Mouse (Mus musculus): Measurements from ENCODE around the gene Tbx10. TPM values are rescaled to one million over a fixed set of nuclear protein-coding genes. Genes with fewer than 3 reads are reported as not detected.

Tbx10 gene
- polyA plus RNA-seq, 1 experiment = not detected

DNA sequence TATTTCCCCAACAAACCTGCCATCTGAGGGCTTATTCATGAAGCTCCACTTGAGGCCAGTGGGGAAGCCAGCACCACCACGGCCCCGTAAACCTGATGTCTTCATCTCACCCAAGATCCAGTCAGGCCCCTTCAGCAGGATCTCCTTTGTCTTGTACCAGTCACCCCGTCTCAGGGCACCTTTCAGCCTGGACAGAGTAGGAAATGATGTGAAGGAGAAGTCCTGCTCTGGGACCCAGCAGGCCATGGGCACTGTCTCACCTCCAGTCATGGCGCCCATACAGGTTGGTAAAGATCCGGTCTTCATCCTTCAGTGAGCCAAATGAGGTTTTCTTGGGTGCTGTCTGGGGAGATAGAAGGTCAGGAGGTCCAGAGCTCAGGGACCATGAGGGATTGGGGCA, 18.5 kb downstream of the Tbx10 start:
- no peak for TF ChIP-seq POLR2A (IDR thresholded peaks at IDR 0.05; ENCODE audit: insufficient read depth, low read length)
- TF ChIP-seq EP300 (IDR thresholded peaks at IDR 0.05; ENCODE audit: insufficient read depth, low read depth, low read length) = no peak
- TF ChIP-seq CTCF (IDR thresholded peaks at IDR 0.05; ENCODE audit: low read depth, low read length) = no peak
- Histone ChIP-seq H3K36me3 (ENCODE audit: control insufficient read depth, insufficient read depth, low read length, poor library complexity, severe bottlenecking) (peaks cover 8% of the 10 kb centered on the region; the same call in 1 of the 2 replicates), H3K9ac (ENCODE audit: low read depth, poor library complexity, severe bottlenecking) (no peak overlapping the region), H3K27me3 (ENCODE audit: control insufficient read depth, insufficient read depth, low read length, poor library complexity, severe bottlenecking) (no peaks in the 10 kb centered on the region), H3K9me3 (replicated peaks; ENCODE audit: control insufficient read depth, insufficient read depth, low read length, poor library complexity, severe bottlenecking) (no peaks in the 10 kb centered on the region), H3K4me3 (ENCODE audit: low read depth, low read length) (no peak overlapping the region), H3K4me1 (ENCODE audit: control insufficient read depth, insufficient read depth, low read length) (no peaks in the 10 kb centered on the region), H3K27ac (ENCODE audit: insufficient read depth, low read length) (no peak overlapping the region)

- H3K9me3 ChIP-seq (replicated peaks; ENCODE audit: control insufficient read depth, insufficient read depth, low read length, poor library complexity, severe bottlenecking) = no peaks in the 10 kb centered on the region
- H3K9ac ChIP-seq (ENCODE audit: low read depth, poor library complexity, severe bottlenecking) = peak within 1 kb of the TSS; percentile 57
- peaks cover 8% of the 10 kb centered on the region; the same call in 1 of the 2 replicates for H3K36me3 ChIP-seq (ENCODE audit: control insufficient read depth, insufficient read depth, low read length, poor library complexity, severe bottlenecking)
- H3K4me1 ChIP-seq (ENCODE audit: control insufficient read depth, insufficient read depth, low read length) = no peaks in the 10 kb centered on the region
- H3K27ac ChIP-seq (ENCODE audit: insufficient read depth, low read length) = no peak within 1 kb of the TSS
- no peaks in the 10 kb centered on the region for H3K27me3 ChIP-seq (ENCODE audit: control insufficient read depth, insufficient read depth, low read length, poor library complexity, severe bottlenecking)
- H3K4me3 ChIP-seq (ENCODE audit: low read depth, low read length) = peak within 1 kb of the TSS; percentile 96
- peak; percentile 62 for TF ChIP-seq CTCF (IDR thresholded peaks at IDR 0.05; ENCODE audit: low read depth, low read length)
- TF ChIP-seq EP300 (IDR thresholded peaks at IDR 0.05; ENCODE audit: insufficient read depth, low read depth, low read length) = no peak
These were observed 20.0 kb downstream of the Tbx10 start, which contains the start of gene Ndufv1 for GRCm38 (mm10) chr19:4012432-4013022. Gene Ndufv1 (minus strand): TSS chr19:4012806.

DNA sequence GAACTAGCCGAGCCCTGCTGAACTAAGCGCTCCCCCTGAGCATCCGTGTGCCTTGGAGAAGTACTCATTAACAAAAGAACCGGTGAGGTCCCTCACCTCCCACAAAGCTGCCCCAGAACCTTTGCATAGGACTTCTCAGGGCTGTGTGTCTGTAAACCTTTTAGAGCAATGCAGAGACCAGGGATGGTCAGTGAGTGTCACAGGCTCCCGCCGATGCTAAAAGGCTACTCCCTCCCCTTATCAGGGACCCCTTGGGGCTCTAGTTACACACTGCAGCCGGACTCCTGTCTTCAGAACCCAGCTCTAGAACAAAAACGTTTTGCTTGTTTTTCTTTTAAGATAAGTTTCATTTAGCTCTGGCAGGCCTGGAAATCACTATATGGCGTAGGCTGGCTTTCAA, 20.5 kb downstream of the Tbx10 start:
- peaks cover 6% of the 10 kb centered on the region; the same call in 1 of the 2 replicates for H3K36me3 ChIP-seq (ENCODE audit: control insufficient read depth, insufficient read depth, low read length, poor library complexity, severe bottlenecking)
- H3K4me3 ChIP-seq (ENCODE audit: low read depth, low read length) = peak overlapping the region; percentile 75
- peak overlapping the region; percentile 57 for H3K9ac ChIP-seq (ENCODE audit: low read depth, poor library complexity, severe bottlenecking)
- no peaks in the 10 kb centered on the region for H3K9me3 ChIP-seq (replicated peaks; ENCODE audit: control insufficient read depth, insufficient read depth, low read length, poor library complexity, severe bottlenecking)
- no peak for TF ChIP-seq EP300 (IDR thresholded peaks at IDR 0.05; ENCODE audit: insufficient read depth, low read depth, low read length)
- TF ChIP-seq POLR2A (IDR thresholded peaks at IDR 0.05; ENCODE audit: insufficient read depth, low read length) = no peak
- TF ChIP-seq CTCF (IDR thresholded peaks at IDR 0.05; ENCODE audit: low read depth, low read length) = no peak
- H3K4me1 ChIP-seq (ENCODE audit: control insufficient read depth, insufficient read depth, low read length) = no peaks in the 10 kb centered on the region
- H3K27me3 ChIP-seq (ENCODE audit: control insufficient read depth, insufficient read depth, low read length, poor library complexity, severe bottlenecking) = no peaks in the 10 kb centered on the region
- no peak overlapping the region for H3K27ac ChIP-seq (ENCODE audit: insufficient read depth, low read length)

DNA sequence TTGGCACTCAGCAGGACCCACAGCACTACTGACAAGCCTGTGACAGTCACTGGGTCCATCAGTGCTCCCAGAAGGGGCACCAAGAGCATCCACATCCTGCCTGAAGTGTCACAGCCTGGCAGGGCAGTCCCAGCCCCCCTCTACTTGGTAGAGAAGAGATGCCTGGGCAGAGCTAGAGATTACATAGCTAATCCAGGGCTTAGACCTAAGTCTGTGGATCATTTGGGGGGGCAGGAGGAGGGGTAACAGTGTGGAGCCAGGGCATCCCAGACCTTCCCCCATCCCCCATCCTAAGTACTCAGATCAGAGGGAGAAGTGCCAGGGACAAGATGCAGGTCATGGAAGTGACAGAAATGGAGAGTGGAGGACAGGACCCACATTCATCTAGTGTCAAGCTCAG, 22.2 kb downstream of the Tbx10 start:
- H3K27me3 ChIP-seq (ENCODE audit: control insufficient read depth, insufficient read depth, low read length, poor library complexity, severe bottlenecking) = no peaks in the 10 kb centered on the region
- no peak overlapping the region for H3K9ac ChIP-seq (ENCODE audit: low read depth, poor library complexity, severe bottlenecking)
- peaks cover 3% of the 10 kb centered on the region; the same call in 1 of the 2 replicates for H3K36me3 ChIP-seq (ENCODE audit: control insufficient read depth, insufficient read depth, low read length, poor library complexity, severe bottlenecking)
- H3K4me1 ChIP-seq (ENCODE audit: control insufficient read depth, insufficient read depth, low read length) = no peaks in the 10 kb centered on the region
- H3K27ac ChIP-seq (ENCODE audit: insufficient read depth, low read length) = no peak overlapping the region
- no peak overlapping the region for H3K4me3 ChIP-seq (ENCODE audit: low read depth, low read length)
- TF ChIP-seq POLR2A (IDR thresholded peaks at IDR 0.05; ENCODE audit: insufficient read depth, low read length) = no peak
- no peak for TF ChIP-seq CTCF (IDR thresholded peaks at IDR 0.05; ENCODE audit: low read depth, low read length)
- no peak for TF ChIP-seq EP300 (IDR thresholded peaks at IDR 0.05; ENCODE audit: insufficient read depth, low read depth, low read length)
- H3K9me3 ChIP-seq (replicated peaks; ENCODE audit: control insufficient read depth, insufficient read depth, low read length, poor library complexity, severe bottlenecking) = no peaks in the 10 kb centered on the region

DNA sequence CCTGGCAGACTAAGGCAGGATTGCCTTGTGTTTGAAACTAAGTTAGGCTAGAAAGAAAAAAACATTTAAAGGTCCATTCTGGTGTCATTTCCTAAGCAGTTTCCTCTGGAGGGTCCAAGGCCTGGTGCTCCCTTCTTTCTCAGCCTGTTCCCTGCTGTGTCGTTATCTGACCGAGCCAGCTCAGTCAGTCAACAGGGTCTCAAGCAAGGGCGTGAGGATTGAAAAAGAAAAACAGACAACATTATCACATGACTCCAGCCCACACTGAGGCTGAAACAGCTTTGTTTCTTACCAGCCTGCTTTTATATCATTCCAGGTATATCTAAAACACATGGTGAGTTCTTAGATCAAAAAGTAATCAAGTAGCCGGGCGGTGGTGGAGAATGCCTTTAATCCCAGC, 23.1 kb downstream of the Tbx10 start:
- no peak overlapping the region for H3K4me3 ChIP-seq (ENCODE audit: low read depth, low read length)
- H3K27ac ChIP-seq (ENCODE audit: insufficient read depth, low read length) = no peak overlapping the region
- H3K27me3 ChIP-seq (ENCODE audit: control insufficient read depth, insufficient read depth, low read length, poor library complexity, severe bottlenecking) = no peaks in the 10 kb centered on the region
- no peak for TF ChIP-seq CTCF (IDR thresholded peaks at IDR 0.05; ENCODE audit: low read depth, low read length)
- TF ChIP-seq EP300 (IDR thresholded peaks at IDR 0.05; ENCODE audit: insufficient read depth, low read depth, low read length) = no peak
- no peak for TF ChIP-seq POLR2A (IDR thresholded peaks at IDR 0.05; ENCODE audit: insufficient read depth, low read length)
- H3K9me3 ChIP-seq (replicated peaks; ENCODE audit: control insufficient read depth, insufficient read depth, low read length, poor library complexity, severe bottlenecking) = no peaks in the 10 kb centered on the region
- no peaks in the 10 kb centered on the region for H3K36me3 ChIP-seq (ENCODE audit: control insufficient read depth, insufficient read depth, low read length, poor library complexity, severe bottlenecking)
- no peaks in the 10 kb centered on the region for H3K4me1 ChIP-seq (ENCODE audit: control insufficient read depth, insufficient read depth, low read length)
- no peak overlapping the region for H3K9ac ChIP-seq (ENCODE audit: low read depth, poor library complexity, severe bottlenecking)

DNA sequence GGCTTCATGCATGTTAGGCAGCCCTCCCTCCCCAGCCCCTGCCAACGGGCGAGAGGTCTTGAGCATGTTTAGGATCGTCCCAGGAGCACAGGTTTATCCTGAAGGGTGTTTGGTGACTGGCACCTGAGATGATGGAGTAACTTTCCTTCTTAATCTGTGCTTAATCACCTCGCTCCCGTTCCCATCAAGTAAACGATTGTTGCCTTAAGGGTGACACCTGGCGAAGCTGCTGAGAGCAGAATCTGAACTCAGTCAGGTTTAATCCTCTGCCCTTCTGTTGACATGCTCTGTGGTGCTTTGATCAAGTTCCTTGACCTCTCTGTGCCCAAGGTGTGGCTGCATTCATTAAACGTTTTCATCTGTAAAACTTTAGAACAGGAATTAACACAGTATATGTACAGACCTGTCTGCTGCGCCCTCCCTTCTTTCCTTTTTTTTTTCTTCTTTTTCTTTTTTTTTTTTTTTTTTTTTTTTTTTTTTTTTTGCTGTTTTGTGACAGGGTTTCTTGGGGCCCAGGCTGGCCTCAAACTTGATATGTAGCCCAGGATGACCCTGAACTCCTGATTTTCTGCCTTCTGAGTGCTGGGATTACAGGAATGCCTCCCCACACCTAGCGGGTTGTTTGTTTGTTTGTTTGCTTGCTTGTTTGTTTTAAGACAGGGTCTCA, 25.5 kb downstream of the Tbx10 start:
- no peak overlapping the region for H3K27ac ChIP-seq (ENCODE audit: insufficient read depth, low read length)
- no peak overlapping the region for H3K9ac ChIP-seq (ENCODE audit: low read depth, poor library complexity, severe bottlenecking)
- no peaks in the 10 kb centered on the region for H3K36me3 ChIP-seq (ENCODE audit: control insufficient read depth, insufficient read depth, low read length, poor library complexity, severe bottlenecking)
- no peak for TF ChIP-seq EP300 (IDR thresholded peaks at IDR 0.05; ENCODE audit: insufficient read depth, low read depth, low read length)
- TF ChIP-seq POLR2A (IDR thresholded peaks at IDR 0.05; ENCODE audit: insufficient read depth, low read length) = no peak
- TF ChIP-seq CTCF (IDR thresholded peaks at IDR 0.05; ENCODE audit: low read depth, low read length) = no peak
- H3K27me3 ChIP-seq (ENCODE audit: control insufficient read depth, insufficient read depth, low read length, poor library complexity, severe bottlenecking) = no peaks in the 10 kb centered on the region
- H3K9me3 ChIP-seq (replicated peaks; ENCODE audit: control insufficient read depth, insufficient read depth, low read length, poor library complexity, severe bottlenecking) = no peaks in the 10 kb centered on the region
- H3K4me1 ChIP-seq (ENCODE audit: control insufficient read depth, insufficient read depth, low read length) = no peaks in the 10 kb centered on the region
- H3K4me3 ChIP-seq (ENCODE audit: low read depth, low read length) = no peak overlapping the region
